In genomic region chr17:66518877-66519553, GRCm38 (mm10) we compare ENCODE assay signal across 8 mouse cellular contexts. TPM values are rescaled to one million over a fixed set of nuclear protein-coding genes. Genes with fewer than 3 reads are reported as not detected.
A peak's percentile ranks its signal among the peaks of the same experiment; 100 is the strongest.
DNase-seq lines count a peak whose midpoint lies in the region.

No protein-coding gene starts in this region.

- intact Hi-C loops in gastrocnemius, postnatal 14 days (cut with DNase I; ENCODE audit: low total_unique reads), result no loop called here

- peak; percentile 37 for DNase-seq in cerebellum, adult 8-10 months
- DNase-seq in cerebellum, postnatal 36 days, result no peak
- peak; percentile 55 for DNase-seq in CD4-positive, CD25-positive, alpha-beta regulatory T cell, adult 2 months (ENCODE audit: low read depth, low spot score)
- peak; percentile 10 for DNase-seq in gastrocnemius, postnatal 14 days
- DNase-seq in kidney, adult 9 months, result peak; percentile 26
- DNase-seq in lung, postnatal 10 days, result peak; percentile 44
- peak; percentile 45 to 49 for DNase-seq in spleen, postnatal 10 days (ENCODE audit: low spot score in 2 of 2)

- H3K4me1 ChIP-seq in brown adipose tissue, adult 24 weeks (ENCODE audit: control insufficient read depth, insufficient read depth, insufficient read length, low read length), result peaks cover 7% of the 10 kb centered on the region; the same call in 1 of the 2 replicates

- peak overlapping the region; percentile 85 for H3K27ac ChIP-seq in brown adipose tissue, adult 24 weeks (replicated peaks; ENCODE audit: low read depth, low read length)

- peak overlapping the region; percentile 86 for H3K4me3 ChIP-seq in brown adipose tissue, adult 24 weeks (ENCODE audit: insufficient read depth, low read depth, low read length)

RNA-seq across cellular contexts. Expression of gene Rab12, which starts 0.5 kb away (rescaled TPM):
- polyA plus RNA-seq in brown adipose tissue, adult 24 weeks (2012; ENCODE audit: insufficient read depth, insufficient read length, missing spikeins), result 67.9 and 97.9 TPM in 2 replicates
- 100 to 1,000 TPM in 1 of 2 experiments, 10 to 100 TPM in 1; 96.2 to 130 TPM for total RNA-seq in gastrocnemius, postnatal 14 days (2021)

Comparison
In these comparisons a context has a peak if more than half of its experiments do, and no peak if none do; other contexts are left out.
1. DNase-seq: peak in cerebellum, adult 8-10 months (single experiment), CD4-positive, CD25-positive, alpha-beta regulatory T cell, adult 2 months (single experiment), gastrocnemius, postnatal 14 days (single experiment), kidney, adult 9 months (single experiment), lung, postnatal 10 days (single experiment) and spleen, postnatal 10 days (2 of 2); none in cerebellum, postnatal 36 days (0 of 2).